Comparison of ENCODE assay signal across 30 mouse cellular contexts in genomic region chr7:24726808-24727207, GRCm38 (mm10). TPM values are rescaled to one million over a fixed set of nuclear protein-coding genes. Genes with fewer than 3 reads are reported as not detected.
"Had no signal": no experiment of that assay in that cellular context is flagged by ENCODE, and none has a peak within 500 bp of the region (broad histone marks: within the 10 kb centered on the region; RNA-seq: fewer than 3 reads in every experiment).

Gene Gm4763, minus strand, starts transcription at chr7:24726908.

RNA-seq across cellular contexts. Expression of gene Gm4763, which starts in this region (rescaled TPM):
- polyA plus RNA-seq: limb, embryonic 10.5 days; limb, embryonic 11.5 days; limb, embryonic 12.5 days; limb, embryonic 13.5 days; limb, embryonic 14.5 days; limb, embryonic 15.5 days; liver, adult 2 months; liver, embryonic 11.5 days; liver, embryonic 12.5 days; liver, embryonic 13.5 days; liver, embryonic 14.5 days; liver, embryonic 15.5 days; liver, embryonic 16.5 days; liver, postnatal 0 days; lung, adult 2 months; lung, embryonic 14.5 days; lung, embryonic 15.5 days; lung, embryonic 16.5 days; lung, postnatal 0 days; macrophage; midbrain, embryonic 10.5 days; midbrain, embryonic 11.5 days; midbrain, embryonic 12.5 days; midbrain, embryonic 13.5 days; midbrain, embryonic 14.5 days; midbrain, embryonic 15.5 days; midbrain, embryonic 16.5 days; midbrain, postnatal 0 days; myocyte; neural tube, embryonic 11.5 days had no signal
